ENCODE assay signal across 16 mouse cellular contexts in genomic region chr5:115545636-115546035, GRCm38 (mm10). TPM values are rescaled to one million over a fixed set of nuclear protein-coding genes. Genes with fewer than 3 reads are reported as not detected.
A peak's percentile ranks its signal among the peaks of the same experiment; 100 is the strongest.
DNase-seq lines count a peak whose midpoint lies in the region; ATAC-seq lines count a peak whose summit lies in the region.
"Had no signal": no experiment of that assay in that cellular context is flagged by ENCODE, and none has a peak within 500 bp of the region (broad histone marks: within the 10 kb centered on the region; RNA-seq: fewer than 3 reads in every experiment).

No protein-coding gene starts in this region.

- no peak overlapping the region for H3K4me3 ChIP-seq in kidney, embryonic 16.5 days (ENCODE audit: low read length)
- H3K4me3 ChIP-seq in embryonic facial prominence, embryonic 13.5 days = no peak overlapping the region
- H3K4me3 ChIP-seq in limb, embryonic 13.5 days = no peak overlapping the region
- H3K4me3 ChIP-seq: embryonic facial prominence, embryonic 12.5 days; forebrain, embryonic 10.5 days; liver, embryonic 12.5 days had no signal

- H3K4me2 ChIP-seq in kidney, embryonic 16.5 days (replicated peaks; ENCODE audit: low read depth, low read length) = no peak overlapping the region
- no peak overlapping the region for H3K4me2 ChIP-seq in embryonic facial prominence, embryonic 13.5 days
- no peak overlapping the region for H3K4me2 ChIP-seq in limb, embryonic 13.5 days (replicated peaks)
- H3K4me2 ChIP-seq: embryonic facial prominence, embryonic 12.5 days; liver, embryonic 12.5 days had no signal

- H3K4me1 ChIP-seq in kidney, embryonic 16.5 days (ENCODE audit: insufficient read depth, low read length) = peaks cover 45% of the 10 kb centered on the region
- H3K4me1 ChIP-seq in embryonic facial prominence, embryonic 13.5 days = peaks cover 52% of the 10 kb centered on the region
- peaks cover 38% of the 10 kb centered on the region for H3K4me1 ChIP-seq in limb, embryonic 13.5 days

- no peaks in the 10 kb centered on the region for H3K27me3 ChIP-seq in kidney, embryonic 16.5 days (ENCODE audit: insufficient read depth, low read length)
- H3K27me3 ChIP-seq in embryonic facial prominence, embryonic 13.5 days = no peaks in the 10 kb centered on the region
- H3K27me3 ChIP-seq in limb, embryonic 13.5 days = no peaks in the 10 kb centered on the region
- H3K27me3 ChIP-seq: embryonic facial prominence, embryonic 12.5 days; liver, embryonic 12.5 days had no signal

- 81% methylated on average over 14 of the region's 14 CpGs for WGBS in kidney, embryonic 16.5 days
- WGBS in embryonic facial prominence, embryonic 13.5 days = 75% methylated on average over 14 of the region's 14 CpGs
- WGBS in limb, embryonic 13.5 days = 88% methylated on average over 14 of the region's 14 CpGs

- DNase-seq in kidney, adult 8-10 months = no peak
- DNase-seq in lung, postnatal 14 days = peak; percentile 75
- DNase-seq in thymus, postnatal 25 days = no peak
- DNase-seq in frontal cortex, postnatal 36 days (ENCODE audit: low spot score in 2 of 2) = no peak
- DNase-seq: adrenal gland, postnatal 14 days; gastrocnemius, postnatal 36 days; kidney, adult 18-20 months; right cerebral cortex, postnatal 4 days; thymus, adult 2 months had no signal

- no peak for ATAC-seq in kidney, embryonic 16.5 days (ENCODE audit: low FRiP score, low TSS enrichment)
- no peak for ATAC-seq in embryonic facial prominence, embryonic 13.5 days (ENCODE audit: insufficient number of reproducible peaks, insufficient read depth, low FRiP score, low TSS enrichment, low read depth)
- no peak for ATAC-seq in limb, embryonic 13.5 days (ENCODE audit: low FRiP score, low read depth)
- ATAC-seq: CD4-positive, CD25-positive, alpha-beta regulatory T cell, adult 4 months; liver, embryonic 12.5 days had no signal

- no peak overlapping the region for H3K27ac ChIP-seq in kidney, embryonic 16.5 days (ENCODE audit: low read length)
- H3K27ac ChIP-seq in embryonic facial prominence, embryonic 13.5 days = no peak overlapping the region
- no peak overlapping the region for H3K27ac ChIP-seq in limb, embryonic 13.5 days
- H3K27ac ChIP-seq: liver, embryonic 12.5 days had no signal

- no peaks in the 10 kb centered on the region for H3K9me3 ChIP-seq in kidney, embryonic 16.5 days (ENCODE audit: low read length)
- H3K9me3 ChIP-seq in embryonic facial prominence, embryonic 13.5 days = no peaks in the 10 kb centered on the region
- H3K9me3 ChIP-seq in limb, embryonic 13.5 days = no peaks in the 10 kb centered on the region
- H3K9me3 ChIP-seq: embryonic facial prominence, embryonic 12.5 days; forebrain, embryonic 10.5 days; liver, embryonic 12.5 days had no signal

- H3K36me3 ChIP-seq in kidney, embryonic 16.5 days (ENCODE audit: insufficient read depth, low read length) = peaks cover 35% of the 10 kb centered on the region
- peaks cover 64% of the 10 kb centered on the region for H3K36me3 ChIP-seq in embryonic facial prominence, embryonic 13.5 days
- H3K36me3 ChIP-seq in limb, embryonic 13.5 days = peaks cover 65% of the 10 kb centered on the region

- H3K9ac ChIP-seq in kidney, embryonic 16.5 days (replicated peaks; ENCODE audit: low read length) = 0 out of 2 replicates have a peak overlapping the region, but pooled peaks have one; percentile 29
- H3K9ac ChIP-seq in embryonic facial prominence, embryonic 13.5 days = 0 out of 2 replicates have a peak overlapping the region, but pooled peaks have one; percentile 32
- H3K9ac ChIP-seq in limb, embryonic 13.5 days = 0 out of 2 replicates have a peak overlapping the region, but pooled peaks have one; percentile 0
- H3K9ac ChIP-seq: liver, embryonic 12.5 days had no signal

RNA-seq across cellular contexts. Expression of gene Rplp0, which starts 13.6 kb away (rescaled TPM):
- polyA plus RNA-seq in kidney, embryonic 16.5 days (2015; fragmentation: Nextera tagmentation; extraction: Ambion mirVana) = 1,527 and 1,553 TPM in 2 replicates
- polyA plus RNA-seq in embryonic facial prominence, embryonic 13.5 days (2015; fragmentation: Nextera tagmentation; extraction: Ambion mirVana) = 1,563 and 1,729 TPM in 2 replicates
- 1,446 and 1,459 TPM in 2 replicates for polyA plus RNA-seq in limb, embryonic 13.5 days (2015; fragmentation: Nextera tagmentation; extraction: Ambion mirVana)

RNA-seq across cellular contexts. Expression of gene Gcn1l1, which starts 19.4 kb away (rescaled TPM):
- polyA plus RNA-seq in kidney, embryonic 16.5 days (2015; fragmentation: Nextera tagmentation; extraction: Ambion mirVana) = 44.3 and 48.8 TPM in 2 replicates
- 45.8 and 47.9 TPM in 2 replicates for polyA plus RNA-seq in embryonic facial prominence, embryonic 13.5 days (2015; fragmentation: Nextera tagmentation; extraction: Ambion mirVana)
- polyA plus RNA-seq in limb, embryonic 13.5 days (2015; fragmentation: Nextera tagmentation; extraction: Ambion mirVana) = 46.1 and 48.2 TPM in 2 replicates

RNA-seq across cellular contexts. Expression of gene Pxn, which starts 39.2 kb away (rescaled TPM):
- polyA plus RNA-seq in kidney, embryonic 16.5 days (2015; fragmentation: Nextera tagmentation; extraction: Ambion mirVana) = 60.5 and 67.2 TPM in 2 replicates
- polyA plus RNA-seq in embryonic facial prominence, embryonic 13.5 days (2015; fragmentation: Nextera tagmentation; extraction: Ambion mirVana) = 39.6 and 44.2 TPM in 2 replicates
- polyA plus RNA-seq in limb, embryonic 13.5 days (2015; fragmentation: Nextera tagmentation; extraction: Ambion mirVana) = 46.9 and 54.0 TPM in 2 replicates
